Mouse (Mus musculus) ES-E14 (cell line): ENCODE measurements around the gene Hivep3. TPM values are rescaled to one million over a fixed set of nuclear protein-coding genes. Genes with fewer than 3 reads are reported as not detected.

Experiments
- DNase-seq: peaks from one replicate; pipeline ENCODE4 v3.0.0-alpha.2; 2013; ENCODE audit warnings: low read depth, low spot score
- H3K27ac ChIP-seq: 2 replicates; pipeline ENCODE4 v1.5.1; 2012; ENCODE audit warnings: low read depth, mild to moderate bottlenecking, low read length, moderate library complexity, mixed read lengths; ENCODE audit not compliant: poor library complexity, insufficient read depth, severe bottlenecking
- H3K36me3 ChIP-seq: 2 replicates; pipeline ENCODE4 v1.6.1; 2012; ENCODE audit warnings: mild to moderate bottlenecking, low read length, moderate library complexity, mixed read lengths; ENCODE audit not compliant: control insufficient read depth, poor library complexity, insufficient read depth, severe bottlenecking
- H3K4me1 ChIP-seq, 2 experiments: fragments of 150-350 bp in 1 of 2; sonication (generic) in 1 of 2; 2 replicates each; pipeline ENCODE4 v1.6.1; 2012; ENCODE audit warnings: low read length in 2 of 2, mild to moderate bottlenecking in 1 of 2, mixed read lengths in 1 of 2; ENCODE audit not compliant: control insufficient read depth in 2 of 2, insufficient read depth in 2 of 2, poor library complexity in 1 of 2
- H3K4me3 ChIP-seq, 2 experiments: fragments of 150-350 bp in 1 of 2; sonication (generic) in 1 of 2; 2 replicates each; pipeline ENCODE4 v1.5.1; 2012; ENCODE audit warnings: low read length in 2 of 2, low read depth in 1 of 2, mild to moderate bottlenecking in 1 of 2, mixed read lengths in 1 of 2; ENCODE audit not compliant: insufficient read depth in 1 of 2, poor library complexity in 1 of 2, severe bottlenecking in 1 of 2
- H3K9ac ChIP-seq: 2 replicates; pipeline ENCODE4 v1.6.1; 2012; ENCODE audit warnings: low read depth, mild to moderate bottlenecking, low read length, mixed read lengths; ENCODE audit not compliant: poor library complexity, insufficient read depth, severe bottlenecking
- H3K9me3 ChIP-seq: fragments of 150-350 bp; sonication (generic); 2 replicates; pipeline ENCODE4 v1.6.1; 2012; ENCODE audit warnings: low read depth, mild to moderate bottlenecking, low read length; ENCODE audit not compliant: control insufficient read depth, insufficient read depth
- CHD2 ChIP-seq: IDR thresholded peaks from 2 replicates; pipeline ENCODE4 v1.6.1; 2014; ENCODE audit warnings: mild to moderate bottlenecking, low read depth, low read length, inconsistent platforms
- HCFC1 ChIP-seq: IDR thresholded peaks from 2 replicates; pipeline ENCODE4 v1.6.1; 2012; ENCODE audit warnings: low read length, inconsistent platforms, borderline replicate concordance; ENCODE audit not compliant: insufficient read depth
- MAFK ChIP-seq: IDR thresholded peaks from 2 replicates; pipeline ENCODE4 v1.6.1; 2014; ENCODE audit warnings: mild to moderate bottlenecking, low read depth, low read length, inconsistent platforms; ENCODE audit not compliant: insufficient read depth
- ZC3H11A ChIP-seq: IDR thresholded peaks from 2 replicates; pipeline ENCODE4 v1.6.1; 2012; ENCODE audit warnings: low read depth, mild to moderate bottlenecking, inconsistent platforms, low read length, borderline replicate concordance
- ZNF384 ChIP-seq: IDR thresholded peaks from 2 replicates; pipeline ENCODE4 v1.6.1; 2012; ENCODE audit warnings: low read depth, low read length, inconsistent platforms
- in situ Hi-C, 2 experiments: fragments of 600-800 bp; cut with MboI; formaldehyde crosslinking; loops; one replicate each; pipeline ENCODE4 v1.15.1; 2025; ENCODE audit warnings: low sequenced_read_pairs in 2 of 2, inconsistent platforms in 1 of 2; ENCODE audit not compliant: unreplicated experiment in 2 of 2
- total RNA-seq: library from RNA; depleted of rRNA; stranded (reverse); fragments of 300-350 nt; gene quantifications from 2 replicates; pipeline ENCODE4 v1.2.3, GENCODE M21; 2012

Gene Hivep3
- total RNA-seq, 1 experiment, result 1.4 TPM

- H3K9me3 ChIP-seq, result no peaks in the 10 kb centered on the region
- in situ Hi-C loops, result no loop called here
- no peak overlapping the region for H3K9ac ChIP-seq
- no peak overlapping the region for H3K27ac ChIP-seq
- H3K36me3 ChIP-seq, result no peaks in the 10 kb centered on the region
- no peak overlapping the region for H3K4me3 ChIP-seq
- 0 out of 4 replicates have a peak, but pooled peaks cover 0 to under 1% of the 10 kb centered on the region in 2 experiments for H3K4me1 ChIP-seq
- no peak for DNase-seq
- TF ChIP-seq ZNF384, result no peak
- TF ChIP-seq MAFK, result no peak
- TF ChIP-seq HCFC1, result no peak
- TF ChIP-seq CHD2, result no peak
- TF ChIP-seq ZC3H11A, result no peak
Measured at GRCm38 (mm10) chr4:120142905-120143304, 409.3 kb downstream of the Hivep3 start.

DNA sequence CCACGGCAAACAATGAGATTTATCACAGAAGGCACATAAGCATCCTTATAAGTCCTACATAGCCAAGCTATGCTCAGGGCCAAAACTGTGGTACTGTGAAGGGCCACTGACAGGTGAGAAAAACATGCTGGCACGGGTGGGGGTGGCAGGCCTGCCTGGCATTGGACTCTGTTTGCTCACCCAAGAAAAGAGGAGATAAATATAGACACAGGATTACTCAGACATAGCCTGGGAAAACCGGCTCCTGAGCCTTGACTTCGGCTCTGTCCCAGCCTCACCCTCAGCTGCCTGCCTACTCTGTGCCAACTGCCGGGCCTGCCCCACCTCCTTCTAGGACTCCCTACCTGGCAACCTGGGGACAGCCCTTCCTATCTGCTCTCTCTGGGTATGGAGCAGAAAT, 410.8 kb downstream of the Hivep3 start:
- H3K4me3 ChIP-seq, result no peak overlapping the region

GRCm38 (mm10) chr4:120145931-120146330, 412.3 kb downstream of the Hivep3 start:
- Histone ChIP-seq H3K4me1 (peaks cover 0 to 7% of the 10 kb centered on the region in 2 experiments; a peak in 1 of 4 replicates), H3K9me3 (no peaks in the 10 kb centered on the region), H3K27ac (no peak overlapping the region), H3K36me3 (no peaks in the 10 kb centered on the region; the same call in 1 of the 2 replicates), H3K4me3 (no peak overlapping the region), H3K9ac (no peak overlapping the region)
- no peak for DNase-seq
- in situ Hi-C loops, result no loop called here
- no peak for TF ChIP-seq ZNF384
- TF ChIP-seq MAFK, result no peak
- TF ChIP-seq ZC3H11A, result no peak
- TF ChIP-seq CHD2, result no peak
- TF ChIP-seq HCFC1, result no peak

More for the DNA sequence above, 410.8 kb downstream of the Hivep3 start:
- Histone ChIP-seq H3K36me3 (no peaks in the 10 kb centered on the region), H3K27ac (no peak overlapping the region), H3K9ac (no peak overlapping the region), H3K4me1 (peaks cover 0 to 7% of the 10 kb centered on the region in 2 experiments; a peak in 1 of 4 replicates), H3K9me3 (no peaks in the 10 kb centered on the region)
- TF ChIP-seq ZNF384 (no peak), CHD2 (no peak), HCFC1 (no peak), ZC3H11A (no peak), MAFK (no peak)
- in situ Hi-C loops, result no loop called here
- no peak for DNase-seq

DNA sequence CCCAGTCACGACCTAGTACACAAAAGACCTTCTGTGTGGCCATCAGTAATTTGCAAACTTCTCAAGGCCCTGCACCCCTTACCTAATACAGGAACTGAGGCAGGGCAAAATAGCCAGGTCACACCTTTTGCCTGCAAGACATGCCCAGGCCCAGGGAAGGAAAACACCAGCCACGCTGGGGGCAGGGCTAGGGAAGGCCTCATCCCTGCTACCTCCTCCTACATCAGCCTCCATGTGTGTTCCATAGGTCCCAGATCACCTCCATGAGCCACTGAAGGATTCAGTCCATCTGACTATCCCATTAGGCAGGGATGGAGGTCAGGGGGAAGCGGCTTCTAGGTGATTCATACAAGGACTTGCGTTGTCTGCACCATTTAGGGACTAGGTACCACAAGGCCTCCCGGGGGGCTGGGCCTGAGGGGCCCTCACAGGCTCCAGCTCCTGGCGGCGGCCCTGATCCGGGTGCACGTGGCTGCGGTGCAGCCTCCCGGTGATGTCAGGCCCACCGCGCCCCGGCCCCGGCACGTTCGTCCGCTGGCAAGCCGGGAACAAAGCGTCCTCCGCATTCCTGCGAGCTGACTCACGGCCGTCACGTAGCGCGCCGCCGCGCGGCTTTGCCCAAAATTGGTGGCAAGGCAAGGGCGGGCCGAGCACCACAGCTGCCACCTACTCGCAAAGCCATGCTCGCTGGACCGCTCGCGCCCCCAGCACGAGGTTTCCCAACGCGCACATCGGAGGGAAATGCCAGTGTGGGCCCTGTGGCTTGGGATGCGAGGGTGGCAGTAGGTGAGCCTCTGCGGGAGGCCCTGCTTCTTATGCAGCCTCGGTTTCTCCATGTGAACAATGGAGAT, 414.9 kb downstream of the Hivep3 start:
- in situ Hi-C loops, result no loop called here
- H3K27ac ChIP-seq, result no peak overlapping the region
- DNase-seq, result peak; percentile 46
- no peaks in the 10 kb centered on the region; the same call in 1 of the 2 replicates for H3K36me3 ChIP-seq
- peak overlapping the region; percentile 15 to 17; a peak in 2 of 4 replicates for H3K4me3 ChIP-seq
- peaks cover 0 to 7% of the 10 kb centered on the region in 2 experiments; a peak in 1 of 4 replicates for H3K4me1 ChIP-seq
- TF ChIP-seq CHD2, result no peak
- TF ChIP-seq HCFC1, result no peak
- no peak for TF ChIP-seq MAFK
- no peak for TF ChIP-seq ZNF384
- TF ChIP-seq ZC3H11A, result no peak
- H3K9me3 ChIP-seq, result no peaks in the 10 kb centered on the region
- H3K9ac ChIP-seq, result no peak overlapping the region; the same call in 1 of the 2 replicates
